Mouse (Mus musculus): ENCODE data around the gene Gm47996. TPM values are rescaled to one million over a fixed set of nuclear protein-coding genes. Genes with fewer than 3 reads are reported as not detected.
"Not testable (repeated sequence)": the region's sequence is repeated elsewhere in the genome, so short reads cannot be mapped to it uniquely, and the experiment has no call there.

The Gm47996 gene
- polyA plus RNA-seq, 1 experiment from 2014 or later: not detected

DNA sequence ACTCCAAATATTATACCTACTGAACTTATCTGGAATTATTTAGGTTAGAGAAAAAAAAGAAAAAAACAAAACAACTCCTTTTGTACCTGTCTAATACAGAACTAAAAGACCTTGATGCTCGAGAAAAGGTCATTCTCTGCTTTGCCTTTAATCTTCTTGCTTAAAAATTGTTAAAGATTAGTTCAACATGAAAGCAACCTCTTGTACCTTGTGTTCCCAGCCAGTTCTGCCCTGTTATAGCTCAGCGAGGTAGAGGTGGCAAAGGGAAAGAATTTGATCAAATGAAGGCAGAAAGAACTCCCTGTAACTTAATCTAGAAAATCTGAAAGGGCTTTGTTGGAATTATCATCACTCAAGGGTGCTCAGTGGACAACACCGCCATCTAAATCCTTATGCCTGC lies 23.7 kb upstream of the Gm47996 start:
- 65% methylated on average over 3 of the region's 3 CpGs for WGBS
- H3K4me2 ChIP-seq; H3K36me3 ChIP-seq; H3K27me3 ChIP-seq (replicated peaks); H3K9ac ChIP-seq; H3K9me3 ChIP-seq; H3K4me1 ChIP-seq; ATAC-seq (ENCODE audit: extremely low read depth, insufficient number of reproducible peaks, low FRiP score, low TSS enrichment); H3K4me3 ChIP-seq; H3K27ac ChIP-seq (replicated peaks): not testable (repeated sequence)

- not testable (repeated sequence) for H3K9ac ChIP-seq; H3K4me1 ChIP-seq; ATAC-seq (ENCODE audit: extremely low read depth, insufficient number of reproducible peaks, low FRiP score, low TSS enrichment); H3K36me3 ChIP-seq; H3K9me3 ChIP-seq; H3K27me3 ChIP-seq (replicated peaks); H3K27ac ChIP-seq (replicated peaks); H3K4me2 ChIP-seq; H3K4me3 ChIP-seq
- WGBS: 47% methylated on average over 4 of the region's 4 CpGs
Measured at GRCm38 (mm10) chr1:151186879-151187424, 23.0 kb upstream of the Gm47996 start.

- Histone ChIP-seq H3K9ac (no peak overlapping the region), H3K27ac (replicated peaks) (no peak overlapping the region), H3K4me1 (no peaks in the 10 kb centered on the region), H3K36me3 (no peaks in the 10 kb centered on the region), H3K9me3 (no peaks in the 10 kb centered on the region), H3K27me3 (replicated peaks) (no peaks in the 10 kb centered on the region), H3K4me2 (no peak overlapping the region), H3K4me3 (no peak overlapping the region)
- WGBS: 73% methylated on average over 4 of the region's 4 CpGs
- ATAC-seq (ENCODE audit: extremely low read depth, insufficient number of reproducible peaks, low FRiP score, low TSS enrichment): no peak
Measured at GRCm38 (mm10) chr1:151188469-151188868, 21.5 kb upstream of the Gm47996 start.

DNA sequence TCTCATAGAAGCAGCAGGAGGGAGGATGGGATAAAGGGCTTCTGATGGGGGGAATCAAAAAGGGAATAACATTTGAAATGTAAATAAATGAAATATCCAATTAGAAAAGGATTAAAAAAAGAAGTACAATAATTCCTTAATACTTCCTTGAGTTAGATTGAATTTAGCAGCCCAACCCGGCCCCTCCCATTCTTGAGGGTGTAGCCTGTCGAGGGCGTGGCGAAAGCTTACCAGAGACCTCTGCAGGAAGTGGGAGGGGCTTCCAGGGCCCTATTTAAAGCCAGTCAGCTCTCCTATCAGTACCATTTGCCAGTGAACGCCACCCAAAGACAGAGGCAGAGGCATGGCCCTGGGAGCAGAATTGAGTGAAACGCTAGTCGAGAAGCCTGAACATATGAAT lies 17.9 kb upstream of the Gm47996 start, which contains the start of gene Gm8947:
TSS of gene Gm8947 (plus strand) at position 302 of the 400 bp plus-strand sequence.
- not testable (repeated sequence) for H3K9me3 ChIP-seq; H3K27ac ChIP-seq (replicated peaks); ATAC-seq (ENCODE audit: extremely low read depth, insufficient number of reproducible peaks, low FRiP score, low TSS enrichment); H3K36me3 ChIP-seq; H3K4me1 ChIP-seq; H3K27me3 ChIP-seq (replicated peaks); H3K4me3 ChIP-seq; H3K4me2 ChIP-seq; H3K9ac ChIP-seq
- WGBS: 17% methylated on average over 1 of the region's 7 CpGs

DNA sequence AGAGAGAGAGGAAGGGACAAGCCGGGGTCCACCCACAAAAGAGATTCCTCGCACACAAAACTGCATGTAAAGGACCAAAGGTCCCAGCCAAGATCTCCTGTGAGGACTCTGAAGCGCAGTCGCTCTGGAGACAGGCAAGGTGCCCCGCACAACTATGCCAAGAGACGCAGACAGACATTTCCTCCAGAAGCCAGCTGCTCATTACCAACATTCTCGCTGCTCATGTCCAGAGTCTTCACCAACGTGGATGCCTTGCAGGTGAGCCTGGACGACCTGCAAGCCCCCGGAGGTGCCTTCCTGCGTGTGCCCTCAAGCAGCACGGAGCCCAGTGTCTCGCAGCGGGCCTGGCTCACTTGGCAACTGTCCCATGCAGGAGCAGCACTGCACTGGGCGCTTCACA lies 17.2 kb upstream of the Gm47996 start:
- H3K27me3 ChIP-seq (replicated peaks); H3K36me3 ChIP-seq; H3K4me2 ChIP-seq; H3K27ac ChIP-seq (replicated peaks); H3K9ac ChIP-seq; H3K4me1 ChIP-seq; H3K9me3 ChIP-seq; ATAC-seq (ENCODE audit: extremely low read depth, insufficient number of reproducible peaks, low FRiP score, low TSS enrichment); H3K4me3 ChIP-seq: not testable (repeated sequence)
- 88% methylated on average over 15 of the region's 15 CpGs for WGBS

DNA sequence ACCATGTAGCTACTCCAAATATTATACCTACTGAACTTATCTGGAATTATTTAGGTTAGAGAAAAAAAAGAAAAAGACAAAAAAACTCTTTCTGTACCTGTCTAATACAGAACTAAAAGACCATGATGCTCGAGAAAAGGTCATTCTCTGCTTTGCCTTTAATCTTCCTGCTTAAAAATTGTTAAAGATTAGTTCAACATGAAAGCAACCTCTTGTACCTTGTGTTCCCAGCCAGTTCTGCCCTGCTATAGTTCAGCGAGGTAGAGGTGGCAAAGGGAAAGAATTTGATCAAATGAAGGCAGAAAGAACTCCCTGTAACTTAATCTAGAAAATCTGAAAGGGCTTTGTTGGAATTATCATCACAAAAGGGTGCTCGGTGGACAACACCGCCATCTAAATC lies 13.9 kb upstream of the Gm47996 start:
- H3K27me3 ChIP-seq (replicated peaks); H3K9ac ChIP-seq; H3K27ac ChIP-seq (replicated peaks); H3K36me3 ChIP-seq; H3K4me1 ChIP-seq; H3K4me3 ChIP-seq; H3K9me3 ChIP-seq; ATAC-seq (ENCODE audit: extremely low read depth, insufficient number of reproducible peaks, low FRiP score, low TSS enrichment); H3K4me2 ChIP-seq: not testable (repeated sequence)
- 74% methylated on average over 4 of the region's 4 CpGs for WGBS

DNA sequence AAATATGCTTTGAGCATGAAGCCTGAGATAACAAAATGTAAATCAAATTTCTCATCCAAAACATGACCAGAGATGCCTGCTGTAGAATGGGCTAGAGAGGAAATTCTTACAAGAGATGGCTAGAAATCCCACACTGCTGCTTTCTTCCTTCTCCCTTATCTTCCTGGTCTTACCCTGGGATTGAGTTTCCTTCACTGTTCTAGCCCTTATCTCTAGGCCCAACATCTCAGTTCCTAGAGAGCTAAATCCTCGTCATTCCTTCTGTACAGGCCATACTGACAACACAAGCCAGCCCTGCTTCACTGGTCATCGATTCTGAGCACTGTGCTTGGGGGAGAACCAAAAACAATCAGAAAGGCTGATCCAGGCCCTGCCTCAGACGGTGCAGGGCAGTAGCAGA lies 13.2 kb upstream of the Gm47996 start:
- H3K9me3 ChIP-seq; H3K27me3 ChIP-seq (replicated peaks); H3K4me3 ChIP-seq; H3K27ac ChIP-seq (replicated peaks); H3K36me3 ChIP-seq; H3K4me1 ChIP-seq; H3K9ac ChIP-seq; ATAC-seq (ENCODE audit: extremely low read depth, insufficient number of reproducible peaks, low FRiP score, low TSS enrichment); H3K4me2 ChIP-seq: not testable (repeated sequence)
- WGBS: 44% methylated on average over 3 of the region's 3 CpGs

- 59% methylated on average over 2 of the region's 4 CpGs for WGBS
- H3K4me2 ChIP-seq; H3K27ac ChIP-seq (replicated peaks); H3K36me3 ChIP-seq; H3K4me3 ChIP-seq; H3K4me1 ChIP-seq; H3K9ac ChIP-seq; H3K27me3 ChIP-seq (replicated peaks); ATAC-seq (ENCODE audit: extremely low read depth, insufficient number of reproducible peaks, low FRiP score, low TSS enrichment); H3K9me3 ChIP-seq: not testable (repeated sequence)
Measured at GRCm38 (mm10) chr1:151198120-151198519, 11.8 kb upstream of the Gm47996 start, which contains the start of gene Gm47995. Gene Gm47995, plus strand, starts transcription at chr1:151198448.

DNA sequence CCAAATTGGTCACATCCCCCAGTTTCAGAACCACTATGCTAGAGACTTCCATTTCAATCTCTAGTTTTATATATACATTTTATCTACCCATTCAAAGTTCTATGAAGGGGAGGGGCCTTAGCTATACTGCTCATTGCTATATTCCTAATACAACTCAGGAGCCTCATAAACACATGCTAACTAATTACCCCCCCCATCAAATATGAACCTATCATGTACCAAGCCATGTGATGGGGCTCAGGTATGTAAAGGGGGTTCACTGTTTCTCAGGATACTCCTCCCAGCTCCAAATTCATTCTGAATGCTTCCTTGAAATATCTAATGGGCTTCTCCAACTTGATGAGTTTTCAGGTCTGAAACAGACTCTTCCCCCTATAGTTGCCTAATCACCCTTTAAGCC lies 9.3 kb upstream of the Gm47996 start:
- not testable (repeated sequence) for H3K27me3 ChIP-seq (replicated peaks)

DNA sequence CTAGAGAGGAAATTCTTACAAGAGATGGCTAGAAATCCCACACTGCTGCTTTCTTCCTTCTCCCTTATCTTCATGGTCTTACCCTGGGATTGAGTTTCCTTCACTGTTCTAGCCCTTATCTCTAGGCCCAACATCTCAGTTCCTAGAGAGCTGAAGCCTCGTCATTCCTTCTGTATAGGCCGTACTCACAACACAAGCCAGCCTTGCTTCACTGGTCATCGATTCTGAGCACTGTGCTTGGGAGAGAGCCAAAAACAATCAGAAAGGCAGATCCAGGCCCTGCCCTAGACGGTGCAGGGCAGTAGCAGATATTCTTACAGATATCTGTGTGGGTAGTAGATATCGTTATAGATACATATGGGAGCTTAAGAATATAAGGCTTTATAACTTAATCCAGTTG lies 7.2 kb upstream of the Gm47996 start:
- not testable (repeated sequence) for ATAC-seq (ENCODE audit: extremely low read depth, insufficient number of reproducible peaks, low FRiP score, low TSS enrichment); H3K4me2 ChIP-seq

More for the DNA sequence above, 9.3 kb upstream of the Gm47996 start:
- not testable (repeated sequence) for H3K4me2 ChIP-seq; H3K9ac ChIP-seq; H3K27ac ChIP-seq (replicated peaks); H3K36me3 ChIP-seq; H3K4me1 ChIP-seq; H3K9me3 ChIP-seq; H3K4me3 ChIP-seq; ATAC-seq (ENCODE audit: extremely low read depth, insufficient number of reproducible peaks, low FRiP score, low TSS enrichment)

GRCm38 (mm10) chr1:151203818-151204217 lies 6.1 kb upstream of the Gm47996 start, which contains the start of gene 3110040M04Rik:
Gene 3110040M04Rik, plus strand, starts transcription at chr1:151204121.
- H3K36me3 ChIP-seq; H3K4me3 ChIP-seq; H3K27me3 ChIP-seq (replicated peaks); H3K4me2 ChIP-seq; H3K4me1 ChIP-seq; H3K9me3 ChIP-seq; H3K9ac ChIP-seq; H3K27ac ChIP-seq (replicated peaks); ATAC-seq (ENCODE audit: extremely low read depth, insufficient number of reproducible peaks, low FRiP score, low TSS enrichment): not testable (repeated sequence)
- no CpG with 5 or more reads among the region's 6 CpGs for WGBS

More for the DNA sequence above, 7.2 kb upstream of the Gm47996 start:
- H3K27me3 ChIP-seq (replicated peaks); H3K36me3 ChIP-seq; H3K27ac ChIP-seq (replicated peaks); H3K4me3 ChIP-seq; H3K4me1 ChIP-seq; H3K9ac ChIP-seq; H3K9me3 ChIP-seq: not testable (repeated sequence)
- 36% methylated on average over 3 of the region's 5 CpGs for WGBS

GRCm38 (mm10) chr1:151208493-151208892 lies 1.4 kb upstream of the Gm47996 start:
- H3K4me2 ChIP-seq; H3K9me3 ChIP-seq; H3K27ac ChIP-seq (replicated peaks); H3K27me3 ChIP-seq (replicated peaks); ATAC-seq (ENCODE audit: extremely low read depth, insufficient number of reproducible peaks, low FRiP score, low TSS enrichment); H3K4me1 ChIP-seq; H3K9ac ChIP-seq; H3K36me3 ChIP-seq; H3K4me3 ChIP-seq: not testable (repeated sequence)
- 47% methylated on average over 4 of the region's 5 CpGs for WGBS
